Mouse (Mus musculus): ENCODE results near the gene Vav3. TPM values are rescaled to one million over a fixed set of nuclear protein-coding genes. Genes with fewer than 3 reads are reported as not detected.

The Vav3 gene
- total and polyA plus RNA-seq, 2 experiments from 2014 or later, result 9.2 to 11.6 TPM

DNA sequence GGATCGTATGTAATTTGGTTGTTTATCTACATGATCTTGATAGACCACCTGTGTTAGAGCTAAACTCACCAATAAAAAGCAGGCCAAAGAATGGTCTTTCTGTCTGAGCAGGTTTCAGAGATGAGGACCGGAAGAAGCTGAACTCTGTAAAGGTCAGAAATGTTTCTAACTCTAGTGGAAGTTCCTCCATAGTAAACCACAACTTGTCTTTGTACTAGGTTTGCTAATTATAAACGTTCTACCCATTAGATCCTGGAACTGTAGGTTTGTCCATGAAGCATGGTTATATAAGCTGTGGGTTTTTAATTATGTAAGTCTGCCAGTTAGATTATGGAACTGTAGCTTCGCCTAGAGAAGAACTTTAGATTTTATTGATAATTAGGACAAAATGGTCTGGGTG, 20.3 kb downstream of the Vav3 start:
- H3K4me3 ChIP-seq (ENCODE audit: low read depth, low read length), result no peak overlapping the region
- no peak overlapping the region for H3K27ac ChIP-seq (ENCODE audit: low read depth, low read length)
- DNase-seq (ENCODE audit: low spot score), result no peak
- H3K36me3 ChIP-seq (ENCODE audit: insufficient read depth, low read length), result no peaks in the 10 kb centered on the region
- no peak for ATAC-seq (ENCODE audit: low FRiP score)
- WGBS, result 92% methylated on average over 4 of the region's 4 CpGs
- no peak overlapping the region for H3K9ac ChIP-seq (replicated peaks; ENCODE audit: low read length, poor library complexity, severe bottlenecking)
- TF ChIP-seq CTCF (IDR thresholded peaks at IDR 0.05), result no peak
- H3K27me3 ChIP-seq (ENCODE audit: insufficient read depth, low read length), result no peaks in the 10 kb centered on the region
- H3K4me1 ChIP-seq (ENCODE audit: insufficient read depth, low read length), result no peaks in the 10 kb centered on the region
- H3K4me2 ChIP-seq (ENCODE audit: low read depth, low read length, poor library complexity, severe bottlenecking), result no peak overlapping the region
- no peaks in the 10 kb centered on the region for H3K9me3 ChIP-seq (ENCODE audit: low read length)

DNA sequence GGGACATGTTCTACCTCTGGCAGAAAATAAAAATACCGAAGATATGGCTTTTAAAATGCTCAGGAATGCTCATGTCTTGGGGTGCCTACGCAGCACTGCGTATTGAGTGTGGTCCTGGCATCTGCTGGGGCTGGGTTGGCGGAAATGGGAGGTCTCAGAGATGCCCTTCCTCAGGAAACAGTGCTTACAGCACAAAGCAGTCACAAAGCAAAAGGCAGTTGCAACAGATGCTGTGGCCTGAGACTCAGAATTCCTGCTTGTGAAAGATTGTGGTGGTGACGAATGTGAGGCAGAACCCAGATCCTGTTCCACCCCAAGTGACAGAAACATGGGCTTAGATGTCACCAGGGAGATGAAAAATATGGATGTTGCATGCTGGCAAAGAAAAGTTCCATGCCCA, 21.4 kb downstream of the Vav3 start:
- H3K4me3 ChIP-seq (ENCODE audit: low read depth, low read length), result no peak overlapping the region
- ATAC-seq (ENCODE audit: low FRiP score) (no peak), DNase-seq (ENCODE audit: low spot score) (no peak)
- no peaks in the 10 kb centered on the region for H3K27me3 ChIP-seq (ENCODE audit: insufficient read depth, low read length)
- no peaks in the 10 kb centered on the region for H3K9me3 ChIP-seq (ENCODE audit: low read length)
- no peak overlapping the region for H3K9ac ChIP-seq (replicated peaks; ENCODE audit: low read length, poor library complexity, severe bottlenecking)
- H3K4me1 ChIP-seq (ENCODE audit: insufficient read depth, low read length), result no peaks in the 10 kb centered on the region
- 80% methylated on average over 5 of the region's 5 CpGs for WGBS
- no peaks in the 10 kb centered on the region for H3K36me3 ChIP-seq (ENCODE audit: insufficient read depth, low read length)
- no peak overlapping the region for H3K27ac ChIP-seq (ENCODE audit: low read depth, low read length)
- no peak overlapping the region for H3K4me2 ChIP-seq (ENCODE audit: low read depth, low read length, poor library complexity, severe bottlenecking)
- TF ChIP-seq CTCF (IDR thresholded peaks at IDR 0.05), result no peak

DNA sequence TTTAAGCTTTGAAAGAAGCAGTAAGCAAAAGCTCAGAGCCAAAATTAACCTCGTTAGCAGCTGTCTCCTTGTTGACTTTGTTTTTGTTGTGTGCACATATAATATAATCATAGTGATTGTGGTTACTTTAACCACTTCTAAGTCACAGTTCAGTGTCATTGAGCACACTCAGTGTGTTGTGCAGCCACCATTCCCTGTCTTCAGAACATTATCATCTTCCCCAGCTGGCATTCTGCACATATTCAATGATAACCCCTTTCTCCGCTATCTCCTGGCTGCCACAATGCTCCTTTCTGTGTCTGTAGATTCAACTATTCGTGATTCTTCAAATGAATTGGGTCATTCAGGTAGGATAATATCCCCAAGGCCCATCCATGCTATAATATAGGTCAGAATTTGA, 21.9 kb downstream of the Vav3 start:
- WGBS, result 79% methylated on average over 3 of the region's 3 CpGs

DNA sequence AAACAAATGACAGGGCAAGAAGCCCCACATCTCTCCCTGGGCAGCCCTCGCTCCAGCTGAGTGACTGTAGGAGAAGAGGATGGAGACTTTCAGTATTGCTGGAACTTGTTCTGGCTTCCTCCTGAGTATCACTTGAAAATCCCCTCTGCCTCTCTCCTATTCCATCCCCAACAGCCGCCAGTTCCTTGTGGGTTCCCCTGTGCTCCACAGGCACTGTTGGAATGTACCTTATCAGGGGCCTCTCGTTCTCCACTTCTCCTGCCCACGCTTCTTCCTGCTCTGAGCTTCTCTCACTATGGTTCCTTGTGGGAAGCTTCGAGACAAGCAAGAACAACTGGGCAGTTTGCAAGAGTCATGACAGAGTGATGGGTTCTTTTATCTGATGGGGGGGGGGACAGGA, 23.1 kb downstream of the Vav3 start:
- no peak for DNase-seq (ENCODE audit: low spot score)
- Histone ChIP-seq H3K4me1 (ENCODE audit: insufficient read depth, low read length) (no peaks in the 10 kb centered on the region), H3K27ac (ENCODE audit: low read depth, low read length) (no peak overlapping the region), H3K36me3 (ENCODE audit: insufficient read depth, low read length) (no peaks in the 10 kb centered on the region), H3K9ac (replicated peaks; ENCODE audit: low read length, poor library complexity, severe bottlenecking) (no peak overlapping the region), H3K9me3 (ENCODE audit: low read length) (no peaks in the 10 kb centered on the region), H3K4me3 (ENCODE audit: low read depth, low read length) (no peak overlapping the region), H3K27me3 (ENCODE audit: insufficient read depth, low read length) (no peaks in the 10 kb centered on the region), H3K4me2 (ENCODE audit: low read depth, low read length, poor library complexity, severe bottlenecking) (no peak overlapping the region)
- WGBS, result 86% methylated on average over 5 of the region's 5 CpGs
- no peak for ATAC-seq (ENCODE audit: low FRiP score)
- TF ChIP-seq CTCF (IDR thresholded peaks at IDR 0.05), result no peak

More for the DNA sequence above, 21.9 kb downstream of the Vav3 start:
- Histone ChIP-seq H3K9ac (replicated peaks; ENCODE audit: low read length, poor library complexity, severe bottlenecking) (no peak overlapping the region), H3K4me1 (ENCODE audit: insufficient read depth, low read length) (no peaks in the 10 kb centered on the region), H3K27me3 (ENCODE audit: insufficient read depth, low read length) (no peaks in the 10 kb centered on the region), H3K4me3 (ENCODE audit: low read depth, low read length) (no peak overlapping the region), H3K4me2 (ENCODE audit: low read depth, low read length, poor library complexity, severe bottlenecking) (no peak overlapping the region), H3K36me3 (ENCODE audit: insufficient read depth, low read length) (no peaks in the 10 kb centered on the region), H3K27ac (ENCODE audit: low read depth, low read length) (no peak overlapping the region), H3K9me3 (ENCODE audit: low read length) (no peaks in the 10 kb centered on the region)
- ATAC-seq (ENCODE audit: low FRiP score) (no peak), DNase-seq (ENCODE audit: low spot score) (no peak)
- no peak for TF ChIP-seq CTCF (IDR thresholded peaks at IDR 0.05)

DNA sequence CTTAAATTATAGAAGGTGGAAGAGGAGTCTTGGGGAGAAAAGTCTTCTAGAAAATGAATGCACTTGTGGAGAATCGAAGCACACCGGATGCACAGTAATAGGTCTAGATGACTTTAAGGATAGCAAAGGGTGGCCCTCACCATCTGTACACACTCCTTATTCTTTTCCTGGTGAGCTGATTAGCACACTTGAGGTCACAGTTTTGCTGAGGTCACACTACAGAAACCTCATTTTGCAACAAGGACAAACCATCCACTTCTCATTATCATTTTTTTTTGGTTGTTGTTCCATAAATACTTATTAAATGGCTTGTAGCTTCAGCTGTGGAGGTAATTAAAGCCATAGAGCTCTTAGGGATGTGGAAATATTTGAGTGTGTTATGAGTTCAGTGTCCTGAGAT, 25.4 kb downstream of the Vav3 start:
- no peaks in the 10 kb centered on the region for H3K4me1 ChIP-seq (ENCODE audit: insufficient read depth, low read length)
- no peak overlapping the region for H3K4me2 ChIP-seq (ENCODE audit: low read depth, low read length, poor library complexity, severe bottlenecking)
- H3K27ac ChIP-seq (ENCODE audit: low read depth, low read length), result no peak overlapping the region
- ATAC-seq (ENCODE audit: low FRiP score) (no peak), DNase-seq (ENCODE audit: low spot score) (no peak)
- H3K9me3 ChIP-seq (ENCODE audit: low read length), result no peaks in the 10 kb centered on the region
- H3K36me3 ChIP-seq (ENCODE audit: insufficient read depth, low read length), result no peaks in the 10 kb centered on the region
- no peak overlapping the region for H3K9ac ChIP-seq (replicated peaks; ENCODE audit: low read length, poor library complexity, severe bottlenecking)
- no peak for TF ChIP-seq CTCF (IDR thresholded peaks at IDR 0.05)
- H3K27me3 ChIP-seq (ENCODE audit: insufficient read depth, low read length), result no peaks in the 10 kb centered on the region
- WGBS, result 83% methylated on average over 2 of the region's 2 CpGs
- no peak overlapping the region for H3K4me3 ChIP-seq (ENCODE audit: low read depth, low read length)

DNA sequence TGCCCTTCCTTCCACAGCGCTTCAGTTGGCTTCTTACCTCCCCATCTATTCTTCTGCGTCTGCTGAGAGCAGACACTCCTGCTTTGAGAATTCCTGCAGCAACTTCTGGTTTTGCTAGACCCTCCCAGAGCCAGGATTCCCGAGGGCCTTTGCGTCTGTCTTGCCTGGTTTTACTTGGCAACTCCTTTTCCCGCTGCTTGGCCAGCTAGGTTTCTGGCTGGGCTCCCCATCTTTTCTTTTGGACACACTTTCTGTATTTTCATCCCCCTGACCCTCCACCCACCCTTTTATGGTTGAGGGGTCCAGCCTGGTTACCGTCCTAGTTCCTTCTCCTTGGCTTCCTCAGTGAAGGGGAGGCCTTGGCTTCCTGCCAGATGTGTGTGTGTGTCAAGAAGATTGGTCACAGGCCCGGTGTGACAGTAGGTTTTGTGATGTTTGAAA, 26.0 kb downstream of the Vav3 start:
- 32% methylated on average over 7 of the region's 7 CpGs for WGBS
- H3K36me3 ChIP-seq (ENCODE audit: insufficient read depth, low read length), result no peaks in the 10 kb centered on the region
- TF ChIP-seq CTCF (IDR thresholded peaks at IDR 0.05), result no peak
- H3K9ac ChIP-seq (replicated peaks; ENCODE audit: low read length, poor library complexity, severe bottlenecking), result no peak overlapping the region
- no peak overlapping the region for H3K4me3 ChIP-seq (ENCODE audit: low read depth, low read length)
- H3K27ac ChIP-seq (ENCODE audit: low read depth, low read length), result no peak overlapping the region
- no peaks in the 10 kb centered on the region for H3K4me1 ChIP-seq (ENCODE audit: insufficient read depth, low read length)
- ATAC-seq (ENCODE audit: low FRiP score) (peak; percentile 44; the same call in 1 of the 2 replicates), DNase-seq (ENCODE audit: low spot score) (peak; percentile 69)
- H3K9me3 ChIP-seq (ENCODE audit: low read length), result no peaks in the 10 kb centered on the region
- no peak overlapping the region for H3K4me2 ChIP-seq (ENCODE audit: low read depth, low read length, poor library complexity, severe bottlenecking)
- no peaks in the 10 kb centered on the region for H3K27me3 ChIP-seq (ENCODE audit: insufficient read depth, low read length)

Data from midbrain, postnatal 0 days (tissue).